Mouse (Mus musculus): ENCODE results near the gene Arsa. TPM values are rescaled to one million over a fixed set of nuclear protein-coding genes. Genes with fewer than 3 reads are reported as not detected.

Arsa gene
- polyA plus RNA-seq, 1 experiment from 2014 or later: 13.6 TPM

DNA sequence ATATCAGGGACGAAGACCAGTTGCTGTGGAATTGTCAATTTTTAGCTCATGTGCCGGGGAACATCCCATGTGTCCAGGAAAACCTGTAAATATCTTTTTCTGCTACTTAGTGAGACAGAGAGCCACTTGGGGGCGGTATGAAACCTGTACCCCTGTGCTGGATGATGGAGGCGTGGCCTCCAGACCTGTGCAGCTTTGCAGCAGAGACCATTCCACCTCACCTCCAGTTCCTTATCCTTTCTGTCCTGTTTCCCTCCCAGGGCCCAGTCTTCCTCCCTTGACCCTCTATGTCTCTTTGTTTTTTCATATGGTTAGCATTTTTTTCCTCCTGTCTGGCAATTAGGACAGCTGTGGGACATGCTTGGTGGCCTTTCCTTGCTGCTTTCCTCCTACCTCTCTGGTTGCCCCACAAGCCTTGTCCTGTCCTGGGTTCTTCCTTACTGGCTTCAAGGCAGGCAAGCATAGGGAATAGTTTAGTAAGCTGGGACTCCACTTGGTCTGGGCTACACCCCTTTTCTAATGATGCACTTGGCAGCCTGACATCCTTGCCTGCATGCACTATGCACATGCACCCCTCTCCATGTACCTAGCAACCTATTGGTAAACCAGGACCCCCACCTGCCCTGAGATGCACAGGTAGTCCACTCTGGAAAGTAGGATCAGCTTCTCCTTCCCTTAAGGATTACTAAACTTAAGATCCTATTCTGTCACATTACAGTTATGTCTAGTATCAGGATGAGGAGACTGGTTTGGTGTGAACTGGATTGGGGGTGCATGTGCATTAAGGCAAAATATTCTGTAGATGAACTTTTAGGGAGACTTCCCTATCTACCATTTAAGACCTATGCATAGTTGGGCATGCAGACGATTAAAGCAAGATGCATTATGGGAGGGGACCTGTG lies 13.6 kb downstream of the Arsa start:
- Histone ChIP-seq H3K4me1 (peaks cover 5% of the 10 kb centered on the region; the same call in 1 of the 2 replicates), H3K27me3 (no peaks in the 10 kb centered on the region), H3K4me2 (no peak overlapping the region), H3K9ac (no peak overlapping the region), H3K36me3 (replicated peaks) (peaks cover 41% of the 10 kb centered on the region), H3K27ac (no peak overlapping the region), H3K4me3 (replicated peaks) (no peak overlapping the region), H3K9me3 (no peaks in the 10 kb centered on the region)
- ATAC-seq (ENCODE audit: low FRiP score): no peak
- WGBS: 63% methylated on average over 5 of the region's 5 CpGs

DNA sequence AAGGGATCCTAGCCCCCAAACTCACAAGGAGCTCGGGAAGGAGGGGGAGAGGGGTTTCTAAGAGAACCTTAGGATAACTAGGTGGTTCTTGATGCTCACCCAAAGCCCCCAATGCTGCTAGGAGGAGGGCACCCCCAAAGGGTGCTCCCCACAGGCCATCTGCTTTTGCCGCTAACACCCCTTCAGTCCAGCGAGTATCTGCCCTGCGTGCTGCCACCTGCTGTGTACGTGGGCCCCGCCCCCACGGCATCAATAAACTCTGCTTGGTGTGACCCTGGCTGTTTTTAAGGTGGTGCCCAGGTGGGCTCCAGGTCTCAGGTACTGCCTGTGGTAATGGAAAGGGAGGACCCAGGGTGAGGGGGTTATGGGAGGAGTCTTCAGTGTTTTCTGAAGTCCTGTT lies 15.0 kb downstream of the Arsa start:
- Histone ChIP-seq H3K36me3 (replicated peaks) (peaks cover 55% of the 10 kb centered on the region), H3K4me1 (peaks cover 5% of the 10 kb centered on the region; the same call in 1 of the 2 replicates), H3K27me3 (no peaks in the 10 kb centered on the region), H3K9ac (no peak overlapping the region), H3K4me2 (no peak overlapping the region), H3K9me3 (no peaks in the 10 kb centered on the region), H3K27ac (no peak overlapping the region), H3K4me3 (replicated peaks) (no peak overlapping the region)
- ATAC-seq (ENCODE audit: low FRiP score): no peak
- WGBS: 84% methylated on average over 7 of the region's 7 CpGs

DNA sequence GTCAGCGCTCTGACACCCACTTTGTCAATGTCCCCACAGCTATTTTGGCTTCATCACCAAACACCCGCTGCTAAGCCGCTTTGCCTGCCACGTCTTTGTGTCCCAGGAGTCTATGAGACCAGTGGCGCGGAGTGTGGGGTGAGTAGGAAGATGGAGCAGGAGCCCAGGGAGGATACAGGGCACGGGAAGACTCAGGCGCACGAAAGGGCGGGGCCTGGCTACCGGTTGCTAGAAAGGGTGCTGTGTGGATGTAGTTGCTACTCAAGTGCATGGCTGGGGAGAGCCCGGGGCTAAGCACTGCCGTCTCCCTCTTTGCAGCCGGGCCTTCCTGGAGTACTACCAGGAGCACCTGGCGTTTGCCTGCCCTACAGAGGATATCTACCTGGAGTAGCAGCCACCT lies 15.9 kb downstream of the Arsa start:
- H3K27ac ChIP-seq: no peak overlapping the region
- peaks cover 63% of the 10 kb centered on the region for H3K36me3 ChIP-seq (replicated peaks)
- peaks cover 5% of the 10 kb centered on the region; the same call in 1 of the 2 replicates for H3K4me1 ChIP-seq
- WGBS: 88% methylated on average over 15 of the region's 15 CpGs
- H3K27me3 ChIP-seq: no peaks in the 10 kb centered on the region
- H3K9me3 ChIP-seq: no peaks in the 10 kb centered on the region
- no peak overlapping the region for H3K9ac ChIP-seq
- H3K4me2 ChIP-seq: no peak overlapping the region
- H3K4me3 ChIP-seq (replicated peaks): no peak overlapping the region
- ATAC-seq (ENCODE audit: low FRiP score): no peak

DNA sequence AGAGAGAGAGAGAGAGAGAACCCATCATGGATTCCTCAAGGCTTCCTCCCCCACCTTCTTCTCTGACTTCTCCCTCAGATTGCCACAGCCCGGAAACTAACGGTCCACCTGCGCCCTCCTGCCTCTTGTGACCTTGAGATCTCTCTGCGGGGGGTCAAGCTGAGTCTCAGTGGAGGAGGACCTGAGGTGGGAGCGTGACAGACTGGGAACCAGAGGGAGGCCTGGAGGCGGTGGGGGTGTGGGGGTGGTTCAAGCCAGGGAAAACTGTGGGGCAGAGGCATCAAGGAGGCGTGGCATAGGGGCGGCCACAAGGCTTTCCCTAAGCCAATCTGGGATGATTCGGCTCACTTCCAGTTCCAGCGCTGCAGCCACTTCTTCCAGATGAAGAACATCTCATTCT lies 16.9 kb downstream of the Arsa start:
- 86% methylated on average over 10 of the region's 10 CpGs for whole genome bisulfite sequencing
- no peak overlapping the region for H3K4me3 ChIP-seq (replicated peaks)

DNA sequence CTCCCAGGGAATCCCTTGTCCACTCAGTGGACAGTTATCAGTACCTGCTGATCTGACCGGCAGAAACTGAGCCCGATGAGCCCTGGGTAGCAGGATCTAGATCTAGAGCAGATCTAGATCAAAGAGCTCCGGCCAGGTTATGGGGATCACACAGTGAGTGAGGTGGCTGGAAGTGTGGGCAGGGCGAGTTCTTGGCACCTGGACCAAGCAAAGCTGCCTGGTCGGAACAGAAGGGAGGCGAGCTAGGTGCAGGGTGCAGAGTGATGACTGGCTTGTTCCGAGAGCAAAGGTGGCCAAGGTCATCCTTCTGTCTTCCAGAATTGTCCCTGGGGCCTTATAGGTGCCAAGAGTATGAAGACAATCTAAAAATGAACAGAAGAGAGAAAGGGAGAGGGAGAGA lies 17.4 kb downstream of the Arsa start:
- 90% methylated on average over 7 of the region's 7 CpGs for whole genome bisulfite sequencing
- ATAC-seq (ENCODE audit: low FRiP score): no peak
- Histone ChIP-seq H3K4me1 (peaks cover 12% of the 10 kb centered on the region), H3K9me3 (no peaks in the 10 kb centered on the region), H3K9ac (no peak overlapping the region), H3K27me3 (no peaks in the 10 kb centered on the region), H3K4me2 (no peak overlapping the region), H3K27ac (no peak overlapping the region), H3K4me3 (replicated peaks) (no peak overlapping the region), H3K36me3 (replicated peaks) (peaks cover 64% of the 10 kb centered on the region)

More for the DNA sequence above, 16.9 kb downstream of the Arsa start:
- Histone ChIP-seq H3K27me3 (no peaks in the 10 kb centered on the region), H3K9ac (no peak overlapping the region), H3K9me3 (no peaks in the 10 kb centered on the region), H3K36me3 (replicated peaks) (peaks cover 64% of the 10 kb centered on the region), H3K4me1 (peaks cover 11% of the 10 kb centered on the region), H3K4me2 (no peak overlapping the region), H3K27ac (no peak overlapping the region)
- ATAC-seq (ENCODE audit: low FRiP score): no peak

DNA sequence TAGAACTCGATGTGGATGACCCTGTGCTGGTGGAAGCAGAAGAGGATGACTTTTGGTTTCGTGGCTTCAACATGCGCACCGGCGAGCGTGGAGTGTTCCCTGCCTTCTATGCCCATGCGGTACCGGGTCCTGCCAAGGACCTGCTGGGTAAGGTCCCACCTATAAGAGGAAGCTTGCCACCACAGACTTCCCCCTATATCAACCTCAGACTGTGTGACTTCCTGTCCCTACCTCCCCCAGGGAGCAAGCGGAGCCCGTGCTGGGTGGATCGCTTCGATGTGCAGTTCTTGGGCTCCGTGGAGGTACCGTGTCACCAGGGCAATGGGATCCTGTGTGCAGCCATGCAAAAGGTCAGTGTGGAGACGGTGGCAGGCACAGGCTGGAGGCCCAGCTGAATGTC lies 18.3 kb downstream of the Arsa start:
- peaks cover 64% of the 10 kb centered on the region for H3K36me3 ChIP-seq (replicated peaks)
- WGBS: 98% methylated on average over 15 of the region's 15 CpGs
- no peak overlapping the region for H3K4me3 ChIP-seq (replicated peaks)

DNA sequence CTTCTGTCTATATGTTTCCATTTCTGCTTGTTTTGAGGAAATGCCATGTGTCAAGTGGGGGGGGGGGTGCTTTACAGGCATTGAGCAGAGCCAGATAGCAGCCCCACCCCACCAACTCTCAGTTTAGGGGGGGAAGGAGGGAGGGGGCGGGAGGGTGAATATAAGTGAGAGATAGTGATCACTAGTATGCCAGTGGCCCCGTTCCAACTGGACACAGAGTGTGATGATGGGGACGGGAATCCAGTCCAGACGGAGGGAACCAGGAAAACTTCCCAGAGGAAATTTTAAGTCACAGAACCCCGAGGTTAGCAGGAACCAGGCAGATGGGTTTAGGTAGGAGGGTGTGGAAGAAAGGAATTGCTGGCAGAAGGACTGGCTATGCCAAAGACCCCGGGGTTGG lies 21.6 kb downstream of the Arsa start:
- Histone ChIP-seq H3K27ac (no peak overlapping the region), H3K4me3 (replicated peaks) (no peak overlapping the region), H3K9me3 (no peaks in the 10 kb centered on the region), H3K4me2 (peak overlapping the region; percentile 82), H3K36me3 (replicated peaks) (peaks cover 44% of the 10 kb centered on the region), H3K4me1 (peaks cover 24% of the 10 kb centered on the region), H3K27me3 (peaks cover 18% of the 10 kb centered on the region), H3K9ac (no peak overlapping the region)
- 83% methylated on average over 6 of the region's 6 CpGs for WGBS
- ATAC-seq (ENCODE audit: low FRiP score): no peak

More for the DNA sequence above, 18.3 kb downstream of the Arsa start:
- no peak overlapping the region for H3K27ac ChIP-seq
- peaks cover 16% of the 10 kb centered on the region for H3K4me1 ChIP-seq
- no peak for ATAC-seq (ENCODE audit: low FRiP score)
- no peak overlapping the region for H3K4me2 ChIP-seq
- H3K9me3 ChIP-seq: no peaks in the 10 kb centered on the region
- H3K27me3 ChIP-seq: no peaks in the 10 kb centered on the region
- H3K9ac ChIP-seq: no peak overlapping the region

DNA sequence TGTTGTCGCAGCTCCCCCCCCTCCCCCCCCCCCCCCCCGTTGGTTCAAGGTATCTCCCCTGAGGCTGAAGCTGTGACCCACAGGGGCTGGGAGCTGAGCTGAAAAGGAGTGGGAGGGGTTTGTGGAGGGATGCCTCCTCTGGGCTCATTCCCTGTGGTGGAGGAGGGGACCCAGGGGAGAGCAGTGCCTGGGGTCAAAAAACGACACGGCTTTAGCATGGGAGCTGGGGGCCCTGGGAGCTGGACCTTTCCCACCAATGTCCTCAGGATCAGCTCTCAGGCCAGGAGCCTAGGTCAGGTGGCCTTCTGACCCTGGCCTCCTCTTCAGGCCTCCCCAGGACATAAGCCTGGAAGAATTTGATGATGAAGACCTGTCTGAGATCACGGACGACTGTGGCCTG lies 22.4 kb downstream of the Arsa start:
- Histone ChIP-seq H3K9me3 (no peaks in the 10 kb centered on the region), H3K27ac (peak overlapping the region; percentile 74; the same call in 1 of the 2 replicates), H3K36me3 (replicated peaks) (peaks cover 36% of the 10 kb centered on the region), H3K4me3 (replicated peaks) (peak overlapping the region; percentile 85), H3K4me1 (peaks cover 24% of the 10 kb centered on the region), H3K4me2 (peak overlapping the region; percentile 82), H3K27me3 (peaks cover 18% of the 10 kb centered on the region), H3K9ac (peak overlapping the region; percentile 78)
- 13% methylated on average over 4 of the region's 6 CpGs for WGBS
- ATAC-seq (ENCODE audit: low FRiP score): peak; percentile 33; the same call in 1 of the 2 replicates

DNA sequence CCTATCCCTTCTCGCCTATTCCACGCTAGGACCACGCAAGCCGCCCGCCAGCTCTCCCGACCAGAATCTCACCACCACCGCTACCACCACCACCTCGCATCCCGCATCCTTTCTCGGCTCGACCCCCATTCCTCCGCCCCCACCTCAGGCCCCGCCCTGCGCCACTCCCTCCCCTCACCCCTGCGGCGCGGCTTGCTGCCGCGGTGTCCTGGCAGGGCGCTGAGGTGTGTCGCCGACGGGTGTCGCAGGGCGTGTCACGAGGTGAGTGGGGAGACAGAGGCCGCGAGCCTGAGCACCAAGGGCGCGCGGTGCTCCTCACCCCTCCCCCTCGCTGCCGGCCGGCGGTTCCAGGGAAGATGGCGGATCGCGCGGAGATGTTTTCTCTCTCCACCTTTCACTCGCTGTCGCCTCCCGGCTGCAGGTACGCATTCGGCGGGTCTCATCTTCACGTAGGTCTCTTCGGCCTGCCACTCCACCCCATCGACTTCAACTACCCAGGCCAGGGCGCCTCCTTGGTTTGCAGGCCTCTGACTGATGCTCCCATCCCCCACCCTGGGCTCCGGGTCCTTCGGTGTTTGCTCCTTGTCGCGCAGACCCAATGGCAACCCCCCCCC lies 23.3 kb downstream of the Arsa start, which contains the start of gene Mapk8ip2:
Gene Mapk8ip2 (plus strand): TSS at position 49 of the 614 bp plus-strand sequence.
- Histone ChIP-seq H3K27ac (peak within 1 kb of the TSS; percentile 74), H3K9me3 (no peaks in the 10 kb centered on the region), H3K9ac (peak within 1 kb of the TSS; percentile 78), H3K4me3 (replicated peaks) (peak within 1 kb of the TSS; percentile 85), H3K27me3 (peaks cover 22% of the 10 kb centered on the region), H3K36me3 (replicated peaks) (peaks cover 27% of the 10 kb centered on the region), H3K4me2 (peak within 1 kb of the TSS; percentile 82), H3K4me1 (peaks cover 24% of the 10 kb centered on the region)
- ATAC-seq (ENCODE audit: low FRiP score): peak; percentile 87
- WGBS: under 1% methylated on average over 53 of the region's 53 CpGs

DNA sequence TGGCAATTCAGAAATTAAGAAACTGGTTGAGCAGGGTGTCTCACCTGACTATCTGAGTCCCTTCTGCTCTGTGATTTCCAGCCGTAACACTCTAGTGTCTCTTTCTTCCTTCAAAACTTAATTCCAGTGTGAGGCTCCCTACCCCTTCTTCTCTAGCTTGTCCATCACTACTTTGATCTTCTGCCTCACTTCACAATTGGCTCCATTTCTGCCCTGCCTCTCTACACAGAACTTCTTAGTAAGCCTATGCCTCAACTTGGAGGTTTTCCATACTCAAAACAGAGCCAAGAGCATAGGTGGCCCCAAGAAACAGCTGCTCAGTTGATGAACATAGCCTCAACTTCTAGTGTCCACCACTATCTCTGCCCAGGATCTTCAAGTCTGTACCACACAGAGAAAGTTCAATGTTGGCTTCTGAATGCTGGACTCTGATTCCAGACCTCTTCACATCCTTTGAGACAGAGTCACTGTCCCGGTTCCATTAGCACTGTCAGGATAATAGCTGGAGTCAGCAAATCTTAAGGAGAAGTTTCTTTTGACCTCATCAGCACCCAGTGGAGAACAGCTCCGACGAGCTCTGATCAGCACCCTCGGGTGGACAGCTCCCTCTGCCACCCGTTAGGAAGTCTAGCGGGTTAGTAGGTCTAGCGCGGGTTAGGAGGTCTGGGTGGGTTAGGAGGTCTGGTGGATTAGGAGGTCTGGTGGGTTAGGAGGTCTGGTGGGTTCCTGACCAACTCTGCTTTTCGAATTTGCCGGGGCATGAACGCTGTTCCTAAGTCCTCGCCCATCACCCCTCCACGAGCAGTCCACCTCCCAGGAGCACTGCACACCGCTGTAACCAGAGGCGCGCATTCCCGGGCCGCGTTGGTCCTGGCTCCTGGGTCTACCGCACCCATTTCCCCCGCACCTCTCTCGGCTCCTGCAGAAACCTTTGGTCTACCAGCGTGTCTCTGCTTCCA lies 24.0 kb downstream of the Arsa start:
- ATAC-seq (ENCODE audit: low FRiP score): peak; percentile 62

DNA sequence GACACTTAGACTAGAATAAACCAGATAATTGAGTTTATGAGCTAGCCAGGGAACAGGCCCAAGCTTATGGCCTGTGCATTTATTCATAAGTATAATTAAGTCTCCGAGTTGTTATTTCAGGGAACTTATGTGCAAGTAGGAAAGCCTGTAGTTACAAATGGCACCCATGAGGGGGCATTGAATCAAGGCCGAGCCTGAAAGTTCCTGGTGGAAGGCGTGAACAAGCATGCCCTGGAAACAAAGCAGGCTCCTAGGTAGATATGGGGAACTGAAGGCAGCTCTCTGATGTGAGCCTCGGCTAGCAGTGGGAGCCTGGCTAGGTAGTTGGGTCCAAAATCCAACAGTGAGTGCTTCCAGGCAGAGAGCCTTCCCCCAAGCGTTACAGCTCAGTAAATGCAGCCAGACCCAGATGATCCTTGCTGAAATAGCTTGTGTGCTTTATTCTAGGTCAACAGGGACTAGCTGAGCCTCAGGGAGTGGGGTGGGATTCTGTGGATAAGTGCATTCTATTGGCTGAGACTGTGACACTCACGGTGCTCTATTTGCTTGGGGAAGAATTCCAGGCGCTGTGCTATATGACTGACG lies 34.6 kb downstream of the Arsa start:
- Histone ChIP-seq H3K4me3 (replicated peaks) (no peak overlapping the region), H3K36me3 (replicated peaks) (no peaks in the 10 kb centered on the region), H3K9me3 (no peaks in the 10 kb centered on the region), H3K27me3 (no peaks in the 10 kb centered on the region), H3K27ac (no peak overlapping the region), H3K4me2 (no peak overlapping the region), H3K4me1 (no peaks in the 10 kb centered on the region), H3K9ac (no peak overlapping the region)
- WGBS: 43% methylated on average over 8 of the region's 8 CpGs
- ATAC-seq (ENCODE audit: low FRiP score): no peak

More for the DNA sequence above, 24.0 kb downstream of the Arsa start:
- WGBS: 5% methylated on average over 24 of the region's 24 CpGs
- Histone ChIP-seq H3K36me3 (replicated peaks) (peaks cover 20% of the 10 kb centered on the region), H3K9me3 (no peaks in the 10 kb centered on the region), H3K4me3 (replicated peaks) (peak overlapping the region; percentile 85), H3K4me1 (peaks cover 24% of the 10 kb centered on the region), H3K4me2 (peak overlapping the region; percentile 82), H3K27me3 (peaks cover 24% of the 10 kb centered on the region), H3K27ac (peak overlapping the region; percentile 74; the same call in 1 of the 2 replicates), H3K9ac (peak overlapping the region; percentile 78)
